In genomic region chr9:26733986-26734385, GRCm38 (mm10) we compare ENCODE assay signal across 9 mouse cellular contexts. TPM values are rescaled to one million over a fixed set of nuclear protein-coding genes. Genes with fewer than 3 reads are reported as not detected.
A peak's percentile ranks its signal among the peaks of the same experiment; 100 is the strongest.
DNase-seq lines count a peak whose midpoint lies in the region; ATAC-seq and TF ChIP-seq lines count a peak whose summit lies in the region.
"Had no signal": no experiment of that assay in that cellular context is flagged by ENCODE, and none has a peak within 500 bp of the region (broad histone marks: within the 10 kb centered on the region; RNA-seq: fewer than 3 reads in every experiment).

No protein-coding gene starts in this region.

- intact Hi-C loops in heart, postnatal 36 days (cut with DNase I): no loop called here

- H3K27ac ChIP-seq in heart, embryonic 11.5 days (ENCODE audit: low read depth, low read length): no peak overlapping the region
- H3K27ac ChIP-seq in ES-E14 (ENCODE audit: insufficient read depth, low read depth, low read length, poor library complexity, severe bottlenecking): no peak overlapping the region
- peak overlapping the region; percentile 84 for H3K27ac ChIP-seq in forebrain, embryonic 15.5 days (replicated peaks)
- H3K27ac ChIP-seq in limb, embryonic 14.5 days (replicated peaks; ENCODE audit: low read depth, low read length): no peak overlapping the region
- no peak overlapping the region for H3K27ac ChIP-seq in stomach, embryonic 14.5 days (ENCODE audit: low read length)

- peaks cover 53% of the 10 kb centered on the region for H3K27me3 ChIP-seq in heart, embryonic 11.5 days (ENCODE audit: control insufficient read depth, insufficient read depth, low read length)
- H3K27me3 ChIP-seq in forebrain, embryonic 15.5 days: no peaks in the 10 kb centered on the region
- H3K27me3 ChIP-seq in limb, embryonic 14.5 days (ENCODE audit: control insufficient read depth, insufficient read depth, low read length): peaks cover 29% of the 10 kb centered on the region
- H3K27me3 ChIP-seq in stomach, embryonic 14.5 days (ENCODE audit: control insufficient read depth, insufficient read depth, low read length): peaks cover 25% of the 10 kb centered on the region

- TF ChIP-seq CTCF in lung, adult 2 months (IDR thresholded peaks at IDR 0.05; ENCODE audit: insufficient read depth, low read length): no peak

- H3K9ac ChIP-seq in heart, embryonic 11.5 days (ENCODE audit: low read depth, low read length): peak overlapping the region; percentile 28; the same call in 1 of the 2 replicates
- peak overlapping the region; percentile 66; the same call in 1 of the 2 replicates for H3K9ac ChIP-seq in ES-E14 (ENCODE audit: insufficient read depth, low read depth, low read length, poor library complexity, severe bottlenecking)
- peak overlapping the region; percentile 94 for H3K9ac ChIP-seq in forebrain, embryonic 15.5 days (replicated peaks)
- H3K9ac ChIP-seq in limb, embryonic 14.5 days (ENCODE audit: low read depth, low read length, severe bottlenecking): peak overlapping the region; percentile 51; the same call in 1 of the 2 replicates
- H3K9ac ChIP-seq in stomach, embryonic 14.5 days (replicated peaks; ENCODE audit: low read depth, low read length): 0 out of 2 replicates have a peak overlapping the region, but pooled peaks have one; percentile 18

- 0 out of 2 replicates have a peak, but pooled peaks have one; percentile 56 for ATAC-seq in heart, embryonic 11.5 days (replicated peaks; ENCODE audit: insufficient number of reproducible peaks, low FRiP score, low TSS enrichment)
- ATAC-seq in forebrain, embryonic 15.5 days (replicated peaks): peak; percentile 64
- ATAC-seq in limb, embryonic 14.5 days (ENCODE audit: low FRiP score, low read depth): no peak
- ATAC-seq in stomach, embryonic 14.5 days (ENCODE audit: insufficient number of reproducible peaks, insufficient read depth, low FRiP score, low read depth): 0 out of 2 replicates have a peak, but pooled peaks have one; percentile 42

- no peak for DNase-seq in heart, postnatal 36 days
- no peak for DNase-seq in ES-E14 (ENCODE audit: low read depth, low spot score)
- no peak for DNase-seq in limb, embryonic 14.5 days (ENCODE audit: low spot score)
- DNase-seq in lung, adult 2 months: no peak
- no peak for DNase-seq in natural killer cell, adult 2 months (ENCODE audit: low spot score in 2 of 2)

- no peaks in the 10 kb centered on the region for H3K9me3 ChIP-seq in heart, embryonic 11.5 days (replicated peaks; ENCODE audit: control insufficient read depth, low read length)
- no peaks in the 10 kb centered on the region for H3K9me3 ChIP-seq in ES-E14 (ENCODE audit: control insufficient read depth, insufficient read depth, low read depth, low read length)
- no peaks in the 10 kb centered on the region for H3K9me3 ChIP-seq in forebrain, embryonic 15.5 days
- H3K9me3 ChIP-seq in limb, embryonic 14.5 days (ENCODE audit: control insufficient read depth, low read length): no peaks in the 10 kb centered on the region
- no peaks in the 10 kb centered on the region for H3K9me3 ChIP-seq in stomach, embryonic 14.5 days (ENCODE audit: control insufficient read depth, low read depth, low read length)

- in situ Hi-C loops in ES-E14 (cut with MboI; ENCODE audit: low sequenced_read_pairs in 2 of 2, unreplicated experiment in 2 of 2): no loop called here

- WGBS in heart, embryonic 11.5 days (ENCODE audit: insufficient replicate concordance): 2% methylated on average over 35 of the region's 37 CpGs
- under 1% methylated on average over 37 of the region's 37 CpGs for WGBS in forebrain, embryonic 15.5 days
- WGBS in limb, embryonic 14.5 days: under 1% methylated on average over 13 of the region's 37 CpGs
- WGBS in stomach, embryonic 14.5 days: 2% methylated on average over 35 of the region's 37 CpGs
- 2% methylated on average over 37 of the region's 37 CpGs for WGBS in lung, adult 2 months

- TF ChIP-seq POLR2A in limb, embryonic 14.5 days (IDR thresholded peaks at IDR 0.05; ENCODE audit: borderline replicate concordance, extremely low read depth, insufficient read depth, insufficient read length): no peak
- TF ChIP-seq POLR2A in lung, adult 2 months (IDR thresholded peaks at IDR 0.05; ENCODE audit: borderline replicate concordance, extremely low read depth, low read depth, low read length): no peak

- no peaks in the 10 kb centered on the region; the same call in 1 of the 2 replicates for H3K4me1 ChIP-seq in heart, embryonic 11.5 days (ENCODE audit: control insufficient read depth, insufficient read depth, low read length)
- no peaks in the 10 kb centered on the region for H3K4me1 ChIP-seq in ES-E14 (ENCODE audit: control insufficient read depth in 2 of 2, insufficient read depth in 2 of 2, low read length in 2 of 2, poor library complexity in 1 of 2)
- H3K4me1 ChIP-seq in forebrain, embryonic 15.5 days: peaks cover 54% of the 10 kb centered on the region
- H3K4me1 ChIP-seq in limb, embryonic 14.5 days (ENCODE audit: control insufficient read depth, insufficient read depth, low read length): no peaks in the 10 kb centered on the region
- H3K4me1 ChIP-seq in stomach, embryonic 14.5 days (ENCODE audit: control insufficient read depth, insufficient read depth, low read length): no peaks in the 10 kb centered on the region
- H3K4me1 ChIP-seq in lung, adult 2 months (ENCODE audit: control insufficient read depth, insufficient read depth, low read length): no peaks in the 10 kb centered on the region

- peak overlapping the region; percentile 55 for H3K4me3 ChIP-seq in heart, embryonic 11.5 days (ENCODE audit: low read depth, low read length)
- peak overlapping the region; percentile 66 to 72 for H3K4me3 ChIP-seq in ES-E14 (ENCODE audit: insufficient read depth in 1 of 2, low read depth in 1 of 2, low read length in 2 of 2, poor library complexity in 1 of 2, severe bottlenecking in 1 of 2)
- H3K4me3 ChIP-seq in forebrain, embryonic 15.5 days: peak overlapping the region; percentile 96
- H3K4me3 ChIP-seq in limb, embryonic 14.5 days (replicated peaks; ENCODE audit: low read length): peak overlapping the region; percentile 47
- peak overlapping the region; percentile 40 for H3K4me3 ChIP-seq in stomach, embryonic 14.5 days (ENCODE audit: low read depth, low read length)
- no peak overlapping the region for H3K4me3 ChIP-seq in lung, adult 2 months (replicated peaks; ENCODE audit: extremely low read depth, low read depth, low read length)

- H3K4me2 ChIP-seq in heart, embryonic 11.5 days: peak overlapping the region; percentile 95
- H3K4me2 ChIP-seq in forebrain, embryonic 15.5 days (replicated peaks): peak overlapping the region; percentile 87
- peak overlapping the region; percentile 93 for H3K4me2 ChIP-seq in limb, embryonic 14.5 days (replicated peaks; ENCODE audit: low read depth, low read length, severe bottlenecking)
- peak overlapping the region; percentile 91 for H3K4me2 ChIP-seq in stomach, embryonic 14.5 days (replicated peaks; ENCODE audit: low read depth, low read length)

- no peaks in the 10 kb centered on the region for H3K36me3 ChIP-seq in heart, embryonic 11.5 days (ENCODE audit: control insufficient read depth, insufficient read depth, low read length)
- no peaks in the 10 kb centered on the region for H3K36me3 ChIP-seq in ES-E14 (ENCODE audit: control insufficient read depth, insufficient read depth, low read length, poor library complexity, severe bottlenecking)
- no peaks in the 10 kb centered on the region for H3K36me3 ChIP-seq in forebrain, embryonic 15.5 days
- no peaks in the 10 kb centered on the region for H3K36me3 ChIP-seq in limb, embryonic 14.5 days (ENCODE audit: control insufficient read depth, insufficient read depth, low read length)
- no peaks in the 10 kb centered on the region for H3K36me3 ChIP-seq in stomach, embryonic 14.5 days (ENCODE audit: control insufficient read depth, insufficient read depth, low read length)
- H3K36me3 ChIP-seq: G1E had no signal

TF ChIP-seq in ES-E14, 5 proteins besides CTCF, POLR2A, EP300 and RAD21:
- no peak for TF ChIP-seq HCFC1 (IDR thresholded peaks at IDR 0.05; ENCODE audit: borderline replicate concordance, insufficient read depth, low read length)

RNA-seq across cellular contexts. Expression of gene B3gat1, which starts 0.5 kb away (rescaled TPM):
- 0.04 TPM in 1 of 2 replicates, not detected in the other for polyA plus RNA-seq in heart, embryonic 11.5 days (2014; fragmentation: Nextera tagmentation; extraction: Ambion mirVana)
- total RNA-seq in heart, postnatal 36 days (2021): not detected
- 0.16 and 0.49 TPM in 2 replicates for total RNA-seq in ES-E14 (2012; rRNA removed)
- polyA plus RNA-seq in forebrain, embryonic 15.5 days (2015; fragmentation: Nextera tagmentation; extraction: Ambion mirVana): 33.7 and 37.2 TPM in 2 replicates
- 2.4 and 3.0 TPM in 2 replicates for polyA plus RNA-seq in limb, embryonic 14.5 days (2012; rRNA removed)
- 0.23 and 0.28 TPM in 2 replicates for polyA plus RNA-seq in limb, embryonic 14.5 days (2014; fragmentation: Nextera tagmentation; extraction: Ambion mirVana)
- 0.38 and 0.41 TPM in 2 replicates for polyA plus RNA-seq in stomach, embryonic 14.5 days (2014; fragmentation: Nextera tagmentation; extraction: Ambion mirVana)
- polyA plus RNA-seq in lung, adult 2 months (2012; rRNA removed): 0.15 TPM in 1 of 2 replicates, not detected in the other
- polyA plus RNA-seq: G1E had no signal

Comparison
In these comparisons a context has a peak if more than half of its experiments do, and no peak if none do; other contexts are left out.
1. H3K9ac ChIP-seq: peak in every context shown above with its lines; median percentile 94 in forebrain, embryonic 15.5 days; 66 in ES-E14; 51 in limb, embryonic 14.5 days; 28 in heart, embryonic 11.5 days; 18 in stomach, embryonic 14.5 days.